Mouse (Mus musculus): Measurements from ENCODE around the gene Slc36a1.

Slc36a1 gene

GRCm38 (mm10) chr11:55204159-55204596 is at the start of gene Slc36a1:
Gene Slc36a1 (plus strand): TSS chr11:55204350.
- peak; percentile 93 for DNase-seq (ENCODE audit: low spot score)

GRCm38 (mm10) chr11:55154398-55155069 is 49.6 kb upstream of the Slc36a1 start:
- DNase-seq (ENCODE audit: low spot score), result no peak

GRCm38 (mm10) chr11:55155070-55155421 is 49.1 kb upstream of the Slc36a1 start:
- DNase-seq (ENCODE audit: low spot score), result peak; percentile 23

- peak; percentile 84 for DNase-seq (ENCODE audit: low spot score)
Observed at GRCm38 (mm10) chr11:55158785-55159359, 45.3 kb upstream of the Slc36a1 start.

GRCm38 (mm10) chr11:55162670-55163069 is 41.5 kb upstream of the Slc36a1 start:
- DNase-seq (ENCODE audit: low spot score), result peak; percentile 66

- peak; percentile 63 for DNase-seq (ENCODE audit: low spot score)
Observed at GRCm38 (mm10) chr11:55164723-55165122, 39.4 kb upstream of the Slc36a1 start.

- no peak for DNase-seq (ENCODE audit: low spot score)
Observed at GRCm38 (mm10) chr11:55165748-55166147, 38.4 kb upstream of the Slc36a1 start.

- no peak for DNase-seq (ENCODE audit: low spot score)
Observed at GRCm38 (mm10) chr11:55168504-55168903, 35.6 kb upstream of the Slc36a1 start.

GRCm38 (mm10) chr11:55168914-55169313 is 35.2 kb upstream of the Slc36a1 start:
- no peak for DNase-seq (ENCODE audit: low spot score)

- no peak for DNase-seq (ENCODE audit: low spot score)
Observed at GRCm38 (mm10) chr11:55170501-55170900, 33.6 kb upstream of the Slc36a1 start.

GRCm38 (mm10) chr11:55178830-55179229 is 25.3 kb upstream of the Slc36a1 start:
- no peak for DNase-seq (ENCODE audit: low spot score)

- no peak for DNase-seq (ENCODE audit: low spot score)
Observed at GRCm38 (mm10) chr11:55179856-55180255, 24.3 kb upstream of the Slc36a1 start.

GRCm38 (mm10) chr11:55183124-55183523 is 21.0 kb upstream of the Slc36a1 start:
- DNase-seq (ENCODE audit: low spot score), result no peak

GRCm38 (mm10) chr11:55184246-55184645 is 19.9 kb upstream of the Slc36a1 start:
- no peak for DNase-seq (ENCODE audit: low spot score)

- DNase-seq (ENCODE audit: low spot score), result no peak
Observed at GRCm38 (mm10) chr11:55184733-55185291, 19.3 kb upstream of the Slc36a1 start, which contains the start of gene Slc36a2. Gene Slc36a2 (minus strand): TSS chr11:55185077.

- no peak for DNase-seq (ENCODE audit: low spot score)
Observed at GRCm38 (mm10) chr11:55187292-55187691, 16.9 kb upstream of the Slc36a1 start.

GRCm38 (mm10) chr11:55187777-55188176 is 16.4 kb upstream of the Slc36a1 start:
- no peak for DNase-seq (ENCODE audit: low spot score)

GRCm38 (mm10) chr11:55190216-55190615 is 13.9 kb upstream of the Slc36a1 start:
- no peak for DNase-seq (ENCODE audit: low spot score)

- no peak for DNase-seq (ENCODE audit: low spot score)
Observed at GRCm38 (mm10) chr11:55197086-55197485, 7.1 kb upstream of the Slc36a1 start.

GRCm38 (mm10) chr11:55197740-55198510 is 6.2 kb upstream of the Slc36a1 start:
- DNase-seq (ENCODE audit: low spot score), result peak; percentile 6

GRCm38 (mm10) chr11:55204602-55205001 is 452 bp downstream of the Slc36a1 start:
- DNase-seq (ENCODE audit: low spot score), result peak; percentile 16

GRCm38 (mm10) chr11:55208001-55208690 is 4.0 kb downstream of the Slc36a1 start:
- no peak for DNase-seq (ENCODE audit: low spot score)
